Mouse (Mus musculus) hindbrain, embryonic 14.5 days (tissue): ENCODE results near the gene Pdpr. TPM values are rescaled to one million over a fixed set of nuclear protein-coding genes. Genes with fewer than 3 reads are reported as not detected.
"Not testable (repeated sequence)": the region's sequence is repeated elsewhere in the genome, so short reads cannot be mapped to it uniquely, and the experiment has no call there.

Experiments used
- ATAC-seq: fragments of 200-750 bp; cut with Nextera tagmentation; 2 replicates; pipeline ENCODE4 v1.8.0; 2017; ENCODE audit warnings: moderate number of reproducible peaks, mild to moderate bottlenecking, moderate TSS enrichment, moderate library complexity; ENCODE audit not compliant: low FRiP score
- DNase-seq: peaks from one replicate; pipeline ENCODE4 v3.0.0-alpha.2; 2015; ENCODE audit warnings: low spot score
- H3K27ac ChIP-seq: fragments of 300-500 bp; sonication (generic); 2 replicates; pipeline ENCODE4 v1.5.1; 2014; ENCODE audit warnings: mild to moderate bottlenecking, moderate library complexity
- H3K27me3 ChIP-seq: fragments of 300-500 bp; sonication (generic); 2 replicates; pipeline ENCODE4 v1.6.1; 2014; ENCODE audit warnings: mild to moderate bottlenecking, low read length, mixed read lengths; ENCODE audit not compliant: control insufficient read depth, insufficient read depth
- H3K36me3 ChIP-seq: fragments of 300-500 bp; sonication (generic); replicated peaks from 2 replicates; pipeline ENCODE4 v1.6.1; 2014; ENCODE audit not compliant: control insufficient read depth, insufficient read depth
- H3K4me1 ChIP-seq: fragments of 300-500 bp; sonication (generic); replicated peaks from 2 replicates; pipeline ENCODE4 v1.6.1; 2014; ENCODE audit warnings: antibody characterized with exemption, low read length, mixed read lengths; ENCODE audit not compliant: control insufficient read depth, insufficient read depth
- H3K4me2 ChIP-seq: fragments of 300-500 bp; sonication (generic); replicated peaks from 2 replicates; pipeline ENCODE4 v1.6.1; 2014; ENCODE audit warnings: mild to moderate bottlenecking, moderate library complexity
- H3K4me3 ChIP-seq: fragments of 300-500 bp; sonication (generic); replicated peaks from 2 replicates; pipeline ENCODE4 v1.5.1; 2014; ENCODE audit warnings: mild to moderate bottlenecking, low read length
- H3K9ac ChIP-seq: fragments of 300-500 bp; sonication (generic); 2 replicates; pipeline ENCODE4 v1.6.1; 2014
- H3K9me3 ChIP-seq: fragments of 300-500 bp; sonication (generic); 2 replicates; pipeline ENCODE4 v1.6.1; 2016; ENCODE audit warnings: low read length; ENCODE audit not compliant: control insufficient read depth
- whole genome bisulfite sequencing: fragments of 180-500 bp; shearing (Covaris S2); extraction: QIAGEN DNeasy Blood & Tissue Kit; methylation state at CpG from one replicate; pipeline ENCODE4 v1.1.7; 2014; 5-methylcytosine and 5-hydroxymethylcytosine counted together
- polyA plus RNA-seq: library from polyadenylated mRNA; unstranded; fragments of >200 nt; fragmentation: Nextera tagmentation; extraction: Ambion mirVana; gene quantifications from 2 replicates; pipeline ENCODE4 v1.2.1, GENCODE M21; 2014

Gene Pdpr
- polyA plus RNA-seq, 1 experiment from 2014 or later = 8.4 TPM

DNA sequence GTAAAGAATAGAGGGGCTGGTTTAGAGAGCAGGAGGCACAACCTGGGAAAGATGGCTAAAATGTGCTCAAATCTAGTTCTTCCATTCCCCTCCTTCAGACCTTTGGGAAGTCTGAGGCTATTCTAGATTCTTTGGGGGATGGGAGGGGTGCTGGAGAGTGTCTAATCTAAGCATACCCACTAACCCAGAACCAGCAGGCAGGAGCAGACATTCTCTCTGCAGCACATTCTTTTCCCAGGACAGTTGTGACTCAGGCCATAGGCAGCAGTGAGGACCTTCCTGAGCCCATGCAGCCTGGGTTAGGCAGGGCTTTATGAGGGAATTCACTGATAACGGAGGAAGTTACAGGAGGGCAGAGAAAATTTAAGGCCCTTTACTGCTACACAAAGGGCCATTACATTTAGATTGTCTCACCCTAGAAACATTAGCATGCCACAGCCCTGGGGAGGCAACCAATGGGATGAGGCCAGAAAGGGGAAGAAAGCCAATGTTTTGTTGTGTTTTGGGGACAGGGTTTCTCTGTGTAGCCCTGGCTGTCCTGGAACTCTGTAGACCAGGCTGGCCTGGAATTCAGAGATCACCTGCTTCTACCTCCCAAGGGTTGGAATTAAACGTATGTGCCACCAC is 35.4 kb upstream of the Pdpr start:
- Histone ChIP-seq H3K9me3 (no peaks in the 10 kb centered on the region), H3K4me1 (peaks cover 27% of the 10 kb centered on the region), H3K27me3 (no peaks in the 10 kb centered on the region), H3K4me2 (no peak overlapping the region), H3K36me3 (peaks cover 29% of the 10 kb centered on the region), H3K4me3 (no peak overlapping the region), H3K27ac (no peak overlapping the region), H3K9ac (no peak overlapping the region)
- DNase-seq (no peak), ATAC-seq (no peak)
- whole genome bisulfite sequencing = 62% methylated on average over 2 of the region's 2 CpGs

DNA sequence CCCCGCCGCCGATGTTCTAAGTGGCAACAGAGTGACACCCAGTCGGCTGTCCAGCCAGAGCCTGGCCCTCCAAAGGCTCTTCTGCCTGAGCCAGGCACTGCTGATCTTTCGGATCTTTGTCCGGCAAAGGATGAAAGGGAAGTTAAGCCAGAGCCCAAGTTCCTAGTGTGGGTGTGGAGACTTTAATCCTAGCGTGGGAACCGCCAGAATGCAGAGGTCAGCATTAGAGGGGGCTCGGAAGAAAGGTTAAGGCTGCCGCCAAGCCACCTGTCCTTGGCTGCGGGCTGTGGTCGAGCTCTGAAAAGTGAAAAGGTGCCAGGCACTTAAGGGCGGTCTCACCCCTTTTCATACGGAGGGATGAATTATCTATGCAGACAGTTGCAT is 32.8 kb upstream of the Pdpr start:
- ATAC-seq = no peak
- H3K4me3 ChIP-seq = peak overlapping the region; percentile 52
- peaks cover 27% of the 10 kb centered on the region for H3K4me1 ChIP-seq
- H3K36me3 ChIP-seq = peaks cover 11% of the 10 kb centered on the region; the same call in 1 of the 2 replicates
- WGBS = under 1% methylated on average over 14 of the region's 14 CpGs
- H3K27ac ChIP-seq = peak overlapping the region; percentile 81
- no peaks in the 10 kb centered on the region for H3K27me3 ChIP-seq
- H3K4me2 ChIP-seq = peak overlapping the region; percentile 56
- H3K9ac ChIP-seq = peak overlapping the region; percentile 62
- no peak for DNase-seq
- no peaks in the 10 kb centered on the region for H3K9me3 ChIP-seq

DNA sequence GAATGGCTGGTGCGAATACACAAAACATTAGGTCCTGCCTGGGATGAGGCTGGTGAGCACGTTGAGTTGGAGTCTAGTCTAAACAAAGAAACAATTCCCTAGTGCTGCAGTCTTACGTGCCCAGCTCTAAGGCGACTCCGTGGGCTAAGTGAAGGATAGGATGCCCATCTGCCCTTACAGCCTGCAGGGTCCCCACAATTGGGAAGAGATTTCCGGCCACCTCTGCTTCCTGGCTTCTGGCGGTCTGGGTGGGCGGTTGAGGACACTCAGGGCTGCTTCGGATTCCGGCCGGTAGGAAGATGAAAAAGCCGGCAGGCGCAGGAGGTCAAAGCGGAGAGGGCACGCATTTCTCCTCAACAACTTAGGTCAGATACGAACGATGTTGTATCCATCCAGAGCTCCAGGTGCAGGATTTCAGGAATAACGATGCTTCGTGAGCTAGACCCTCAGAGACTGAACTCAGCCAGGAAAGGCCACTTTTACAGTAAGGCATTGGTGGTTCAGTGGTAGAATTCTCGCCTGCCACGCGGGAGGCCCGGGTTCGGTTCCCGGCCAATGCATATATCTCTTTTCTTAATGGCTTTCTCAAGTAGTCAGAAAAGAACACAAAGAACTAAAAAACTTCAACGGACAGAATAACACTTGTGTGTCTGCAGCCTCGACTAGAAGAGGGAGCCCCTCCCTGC is 32.2 kb upstream of the Pdpr start:
- ATAC-seq = peak; percentile 92
- H3K9ac ChIP-seq = peak overlapping the region; percentile 62
- under 1% methylated on average over 27 of the region's 27 CpGs for WGBS

DNA sequence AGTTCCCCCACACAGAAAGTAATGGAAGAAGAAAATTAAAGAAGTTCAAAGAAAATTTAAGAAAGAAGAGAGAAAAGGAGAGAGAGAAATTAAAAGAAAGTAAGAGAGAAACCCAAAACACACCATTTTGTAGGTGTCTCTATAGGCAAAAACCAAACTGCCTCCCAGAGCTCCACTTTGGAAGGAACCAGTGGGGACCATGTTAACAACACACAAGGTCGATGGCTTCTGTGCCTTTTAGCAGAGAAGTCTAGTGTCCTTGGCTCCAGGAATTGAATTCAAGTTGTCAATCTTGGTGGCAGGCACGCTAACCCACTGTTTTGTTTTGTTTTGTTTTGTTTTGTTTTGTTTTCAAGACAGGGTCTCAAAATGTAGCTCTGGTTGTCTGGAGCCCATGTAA is 31.5 kb upstream of the Pdpr start:
- Histone ChIP-seq H3K9me3 (no peaks in the 10 kb centered on the region), H3K4me3 (0 out of 2 replicates have a peak overlapping the region, but pooled peaks have one; percentile 52), H3K27ac (no peak overlapping the region), H3K27me3 (no peaks in the 10 kb centered on the region), H3K9ac (no peak overlapping the region), H3K36me3 (0 out of 2 replicates have a peak, but pooled peaks cover 7% of the 10 kb centered on the region), H3K4me1 (peaks cover 16% of the 10 kb centered on the region), H3K4me2 (peak overlapping the region; percentile 56)
- ATAC-seq = no peak
- DNase-seq = no peak
- 54% methylated on average over 2 of the region's 2 CpGs for WGBS

More for the DNA sequence above, 32.2 kb upstream of the Pdpr start:
- Histone ChIP-seq H3K27me3 (no peaks in the 10 kb centered on the region), H3K36me3 (peaks cover 11% of the 10 kb centered on the region; the same call in 1 of the 2 replicates), H3K27ac (peak overlapping the region; percentile 81), H3K4me1 (peaks cover 22% of the 10 kb centered on the region), H3K9me3 (no peaks in the 10 kb centered on the region), H3K4me2 (peak overlapping the region; percentile 56), H3K4me3 (peak overlapping the region; percentile 52)
- peak; percentile 100 for DNase-seq

DNA sequence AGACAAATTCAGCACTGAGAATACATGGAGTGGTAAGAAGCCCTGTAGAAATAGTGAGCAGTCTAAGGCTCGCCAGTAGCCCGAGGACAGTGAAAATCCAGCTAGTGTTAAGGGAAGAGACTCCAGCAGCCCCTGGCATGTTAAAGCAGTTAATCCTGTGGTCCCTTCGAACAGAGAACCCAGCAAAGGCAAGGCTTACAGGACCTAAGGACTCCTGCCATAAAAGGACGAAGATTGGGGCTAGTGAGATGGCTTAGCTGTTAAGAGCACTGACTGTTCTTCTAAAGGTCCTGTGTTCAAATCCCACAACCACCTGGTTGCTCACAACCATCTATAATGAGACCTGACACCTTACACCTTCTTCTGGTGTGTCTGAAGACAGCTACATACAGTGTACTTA is 28.1 kb upstream of the Pdpr start:
- H3K4me1 ChIP-seq = peaks cover 6% of the 10 kb centered on the region
- DNase-seq = no peak
- 77% methylated on average over 4 of the region's 4 CpGs for WGBS

DNA sequence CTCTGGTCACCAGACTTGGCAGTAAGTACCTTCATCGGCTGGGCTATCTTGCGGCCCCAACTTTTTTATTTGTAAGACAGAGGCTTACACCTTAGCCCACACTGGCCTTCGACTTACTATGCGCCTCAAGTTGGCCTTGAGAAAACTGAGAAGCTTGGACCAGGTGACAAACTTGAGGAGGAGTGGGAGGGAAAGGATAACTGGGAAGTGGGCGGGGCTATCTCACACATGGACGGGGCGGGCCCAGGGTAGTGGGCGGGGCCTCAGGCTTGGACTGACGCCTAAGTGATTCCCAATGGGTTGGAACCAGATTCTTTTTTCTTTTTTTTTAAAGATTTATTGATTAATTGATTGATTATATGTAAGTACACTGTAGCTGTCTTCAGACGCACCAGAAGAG is 27.0 kb upstream of the Pdpr start:
- Histone ChIP-seq H3K36me3 (no peaks in the 10 kb centered on the region), H3K27me3 (no peaks in the 10 kb centered on the region), H3K4me3 (no peak overlapping the region), H3K9ac (no peak overlapping the region), H3K27ac (no peak overlapping the region), H3K9me3 (no peaks in the 10 kb centered on the region), H3K4me1 (peaks cover 5% of the 10 kb centered on the region; the same call in 1 of the 2 replicates), H3K4me2 (no peak overlapping the region)
- ATAC-seq (no peak), DNase-seq (no peak)
- WGBS = 35% methylated on average over 10 of the region's 10 CpGs

More for the DNA sequence above, 28.1 kb upstream of the Pdpr start:
- Histone ChIP-seq H3K9me3 (no peaks in the 10 kb centered on the region), H3K27ac (no peak overlapping the region), H3K4me2 (no peak overlapping the region), H3K36me3 (no peaks in the 10 kb centered on the region), H3K27me3 (no peaks in the 10 kb centered on the region), H3K9ac (no peak overlapping the region), H3K4me3 (no peak overlapping the region)
- no peak for ATAC-seq

DNA sequence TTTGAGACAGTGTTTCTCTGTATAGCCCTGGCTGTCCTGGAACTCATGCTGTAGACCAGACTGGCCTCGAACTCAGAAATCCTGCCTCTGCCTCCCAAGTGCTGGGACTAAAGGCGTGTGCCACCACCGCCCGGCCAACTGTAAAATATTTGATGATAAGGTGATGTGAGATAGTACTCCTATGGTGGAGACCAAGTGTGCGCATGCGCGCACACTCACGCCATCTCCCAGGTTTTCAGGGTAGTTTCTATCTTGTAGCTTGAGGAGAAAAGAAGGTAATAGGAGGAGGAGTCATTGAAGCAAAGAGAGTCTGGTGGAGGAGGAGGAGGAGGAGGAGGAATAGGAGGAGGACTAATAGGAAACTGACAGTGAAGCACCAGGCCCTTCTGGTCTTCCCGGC is 25.8 kb upstream of the Pdpr start:
- DNase-seq = not testable (repeated sequence)

DNA sequence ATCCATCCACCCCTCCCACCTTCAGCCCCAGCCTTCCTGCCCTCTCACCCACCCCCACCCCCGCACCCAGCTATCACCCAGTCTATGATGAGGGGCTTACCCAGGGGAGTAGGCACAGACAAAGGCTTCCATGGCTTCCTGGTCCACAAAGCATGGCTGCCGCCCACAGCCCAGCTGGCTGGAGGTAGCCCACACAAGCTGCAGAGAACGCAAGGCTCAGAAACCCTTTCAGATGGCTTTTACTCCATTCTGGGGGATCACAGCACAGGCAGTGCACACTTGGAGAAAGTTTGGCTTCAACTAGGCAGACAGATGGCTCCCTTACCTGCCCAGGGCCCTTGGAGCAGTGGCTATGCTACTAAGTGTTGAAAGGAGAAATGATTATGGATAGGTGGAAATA is 18.5 kb upstream of the Pdpr start:
- WGBS = 72% methylated on average over 3 of the region's 3 CpGs

More for the DNA sequence above, 25.8 kb upstream of the Pdpr start:
- ATAC-seq, H3K4me3 ChIP-seq, H3K27ac ChIP-seq, H3K4me2 ChIP-seq, H3K4me1 ChIP-seq, H3K36me3 ChIP-seq, H3K9ac ChIP-seq, H3K9me3 ChIP-seq, H3K27me3 ChIP-seq: not testable (repeated sequence)
- WGBS = 92% methylated on average over 9 of the region's 9 CpGs

DNA sequence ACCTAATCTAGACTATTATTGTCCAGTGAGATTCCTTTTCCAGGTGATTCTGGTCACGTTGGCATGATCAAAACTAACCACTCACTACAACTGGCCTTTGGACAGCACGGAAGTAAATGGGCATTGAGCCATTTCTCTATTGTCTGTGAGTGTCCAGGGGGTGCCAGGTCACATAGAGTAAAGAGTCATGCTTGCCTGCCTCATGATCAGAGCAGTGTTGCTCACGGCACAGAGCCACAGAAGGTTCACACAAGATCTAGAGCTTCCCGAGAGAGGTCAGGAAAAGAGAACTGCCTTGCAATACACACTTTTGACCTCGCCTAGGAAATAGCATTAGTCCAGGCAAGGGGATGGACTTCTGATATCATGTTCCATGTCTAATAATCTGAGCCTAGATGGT is 15.0 kb upstream of the Pdpr start:
- Histone ChIP-seq H3K27me3 (no peaks in the 10 kb centered on the region), H3K9ac (no peak overlapping the region), H3K4me2 (no peak overlapping the region), H3K9me3 (no peaks in the 10 kb centered on the region), H3K4me1 (no peaks in the 10 kb centered on the region; the same call in 1 of the 2 replicates), H3K27ac (no peak overlapping the region), H3K36me3 (no peaks in the 10 kb centered on the region), H3K4me3 (no peak overlapping the region)
- DNase-seq (no peak), ATAC-seq (no peak)
- 61% methylated on average over 5 of the region's 5 CpGs for WGBS

More for the DNA sequence above, 18.5 kb upstream of the Pdpr start:
- H3K27me3 ChIP-seq = no peaks in the 10 kb centered on the region
- no peaks in the 10 kb centered on the region for H3K9me3 ChIP-seq
- DNase-seq = no peak
- H3K27ac ChIP-seq = no peak overlapping the region
- H3K4me3 ChIP-seq = no peak overlapping the region
- no peaks in the 10 kb centered on the region for H3K4me1 ChIP-seq
- H3K9ac ChIP-seq = no peak overlapping the region
- no peaks in the 10 kb centered on the region for H3K36me3 ChIP-seq
- H3K4me2 ChIP-seq = no peak overlapping the region
- no peak for ATAC-seq
